Mouse (Mus musculus) thymus, postnatal 36 days (tissue): Measurements from ENCODE around the gene Rabif.
"Not testable (repeated sequence)": the region's sequence is repeated elsewhere in the genome, so short reads cannot be mapped to it uniquely, and the experiment has no call there.

Experiments used
- DNase-seq, 2 experiments: peaks; one replicate each; pipeline ENCODE4 v3.0.0; 2022; ENCODE audit warnings: mixed read lengths in 2 of 2

The Rabif gene

DNA sequence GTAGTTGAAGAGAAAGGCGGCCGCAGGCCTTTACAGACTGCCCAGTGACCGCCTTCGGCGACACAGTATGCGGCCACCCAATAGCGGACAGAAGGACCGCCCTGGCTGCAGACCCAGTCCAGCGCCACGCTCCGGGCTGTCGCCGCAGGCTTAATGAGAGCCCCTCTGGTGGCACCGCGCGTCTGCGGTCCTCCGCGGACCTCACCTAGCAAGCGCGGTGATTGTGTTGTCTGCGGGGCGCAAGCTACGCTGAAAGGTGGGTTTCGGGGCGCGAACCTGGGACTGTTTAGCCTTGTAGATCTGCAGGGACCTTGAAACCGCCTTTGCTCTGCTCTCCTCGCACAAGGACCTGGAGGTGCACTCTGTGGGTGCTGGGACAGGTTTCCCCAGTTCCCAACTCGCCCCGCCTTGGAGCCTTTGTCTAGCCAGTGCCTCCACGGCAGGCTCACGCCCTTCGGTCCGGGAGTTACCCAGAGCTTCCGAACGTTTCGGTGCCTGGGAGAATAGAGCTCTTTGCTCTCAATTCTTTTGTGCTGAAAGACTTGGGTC, 18.9 kb downstream of the Rabif start:
- no peak for DNase-seq

- DNase-seq: no peak
These were observed 19.6 kb downstream of the Rabif start for GRCm38 (mm10) chr1:134513876-134514590.

- no peak for DNase-seq
These were observed 21.4 kb downstream of the Rabif start for GRCm38 (mm10) chr1:134515891-134516290.

- DNase-seq: no peak
These were observed 22.2 kb downstream of the Rabif start for GRCm38 (mm10) chr1:134516491-134517198.

DNA sequence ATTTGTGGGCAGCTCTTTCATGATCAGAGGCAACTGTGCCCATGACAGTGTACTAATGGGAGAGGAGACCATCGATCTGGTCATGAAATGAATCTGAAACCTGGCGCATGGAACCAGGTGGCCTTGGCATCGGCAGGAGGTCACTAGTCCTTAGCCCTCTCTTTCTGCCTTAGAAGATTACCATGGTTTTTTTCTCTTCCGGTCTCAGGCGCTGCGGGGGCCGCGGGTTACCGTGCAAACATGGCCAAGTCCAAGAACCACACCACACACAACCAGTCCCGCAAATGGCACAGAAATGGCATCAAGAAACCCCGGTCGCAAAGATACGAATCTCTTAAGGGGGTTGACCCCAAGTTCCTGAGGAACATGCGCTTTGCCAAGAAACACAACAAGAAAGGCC, 23.4 kb downstream of the Rabif start:
- not testable (repeated sequence) for DNase-seq

DNA sequence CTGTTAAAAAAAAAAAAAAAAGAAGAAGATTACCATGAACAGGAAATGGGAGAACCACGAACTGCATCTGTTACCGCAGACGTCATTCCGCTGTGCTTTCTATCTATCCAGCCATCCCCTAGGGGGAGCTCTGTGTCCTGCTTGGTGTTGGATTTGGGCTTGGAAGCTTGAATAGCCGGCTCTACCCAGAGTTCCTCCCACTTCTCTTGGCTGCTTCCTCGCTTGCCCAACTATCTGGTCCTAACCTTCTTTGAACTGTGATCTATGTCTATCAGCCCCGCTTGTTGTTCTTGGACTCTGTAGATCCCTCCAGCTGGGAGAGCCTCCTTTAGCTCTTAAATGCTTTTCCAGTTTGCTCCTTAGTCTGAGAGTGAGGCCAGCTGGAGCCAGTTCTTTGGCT, 24.2 kb downstream of the Rabif start:
- peak; percentile 76 to 78 for DNase-seq

- not testable (repeated sequence) for DNase-seq
These were observed 24.8 kb downstream of the Rabif start for GRCm38 (mm10) chr1:134519201-134519600.

DNA sequence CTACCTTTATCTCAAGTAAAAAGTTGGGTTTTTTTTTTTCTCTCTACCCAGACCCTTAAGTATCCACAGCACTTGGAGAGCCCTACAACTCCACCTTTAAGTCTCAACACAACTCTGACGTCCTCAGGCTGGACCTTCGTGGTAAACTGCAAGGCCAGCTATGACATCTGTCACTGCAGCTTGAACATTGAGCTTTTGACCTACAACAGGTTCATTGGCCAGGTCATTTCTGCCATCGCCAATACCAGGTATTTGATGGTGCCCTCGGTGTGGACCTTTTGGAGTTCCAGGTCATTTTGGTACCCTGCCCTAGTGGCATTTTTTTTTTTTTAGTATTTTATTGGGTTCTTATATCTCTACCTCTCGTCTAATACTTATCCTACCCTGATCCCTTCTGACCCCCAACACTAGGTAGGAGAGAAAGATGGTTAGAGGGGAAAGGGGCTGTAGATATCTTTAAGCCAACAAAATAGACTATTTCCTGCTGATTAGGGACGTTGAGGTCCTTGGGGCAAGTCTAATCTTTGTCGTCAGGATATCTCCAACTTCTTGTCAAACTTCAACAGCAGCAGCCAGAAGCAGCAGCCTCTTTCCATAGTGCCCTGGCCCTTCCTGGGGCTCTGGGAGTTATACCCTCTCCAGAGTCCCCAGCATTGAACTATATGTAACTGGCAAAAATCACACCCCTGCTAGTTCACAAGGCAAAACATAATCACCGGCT, 25.7 kb downstream of the Rabif start:
- DNase-seq: no peak

DNA sequence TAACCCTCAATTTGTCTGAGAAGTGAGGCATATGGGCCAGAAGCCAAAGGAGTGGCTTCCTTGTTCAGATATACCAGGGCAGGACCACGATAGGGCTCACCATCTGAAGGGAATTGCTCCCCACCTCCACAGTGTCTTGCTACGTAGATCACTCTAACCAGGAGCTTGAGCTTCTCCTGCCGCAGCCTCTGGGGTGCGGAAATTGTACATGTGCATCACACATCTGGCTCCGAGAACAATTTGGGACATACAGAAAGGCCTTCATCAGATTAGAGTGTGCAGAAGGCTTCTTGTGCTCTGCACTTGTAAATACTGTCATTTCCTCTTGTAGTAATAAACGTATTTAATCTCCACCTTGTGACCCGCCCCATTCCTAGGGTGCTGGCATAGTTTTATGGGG, 26.7 kb downstream of the Rabif start:
- no peak for DNase-seq

DNA sequence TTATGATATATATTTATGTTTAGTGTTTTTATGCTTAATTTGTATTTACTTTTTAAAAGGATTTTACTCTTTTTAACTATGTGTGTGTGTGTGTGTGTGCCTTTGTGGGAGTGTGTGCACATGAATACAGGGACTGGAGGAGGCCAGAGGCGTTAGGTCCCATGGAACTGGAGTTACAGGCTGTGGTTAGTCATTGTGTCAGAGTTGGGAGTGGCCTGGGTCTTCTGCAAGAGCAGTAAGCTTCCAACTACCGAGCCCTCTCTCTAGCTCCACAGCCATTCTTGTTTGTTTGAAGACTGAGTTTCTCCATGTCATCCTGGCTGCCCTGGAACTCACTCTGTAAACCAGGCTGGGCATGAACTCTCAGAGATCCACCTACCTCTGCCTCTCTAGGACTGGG, 27.9 kb downstream of the Rabif start:
- DNase-seq: no peak

DNA sequence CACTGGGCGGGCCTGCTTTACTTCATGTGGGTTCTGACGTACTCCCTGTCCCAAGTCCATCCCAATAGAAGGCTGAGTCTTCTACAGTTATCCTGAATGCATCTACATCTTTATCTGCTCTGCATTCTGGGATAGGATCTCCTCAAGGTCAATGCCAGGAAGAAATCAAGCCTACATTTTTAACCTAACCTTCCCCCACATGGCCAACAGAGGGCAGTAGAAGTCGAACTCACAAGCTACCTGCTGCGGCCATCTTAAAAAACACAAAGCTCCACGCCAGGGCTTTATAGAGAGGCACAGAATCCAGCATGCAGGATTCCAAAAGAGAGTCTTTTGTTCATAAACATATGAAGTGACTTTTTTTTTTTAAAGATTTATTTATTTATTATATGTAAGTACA, 30.0 kb downstream of the Rabif start:
- peak in 1 of 2 experiments; percentile 10 for DNase-seq

DNA sequence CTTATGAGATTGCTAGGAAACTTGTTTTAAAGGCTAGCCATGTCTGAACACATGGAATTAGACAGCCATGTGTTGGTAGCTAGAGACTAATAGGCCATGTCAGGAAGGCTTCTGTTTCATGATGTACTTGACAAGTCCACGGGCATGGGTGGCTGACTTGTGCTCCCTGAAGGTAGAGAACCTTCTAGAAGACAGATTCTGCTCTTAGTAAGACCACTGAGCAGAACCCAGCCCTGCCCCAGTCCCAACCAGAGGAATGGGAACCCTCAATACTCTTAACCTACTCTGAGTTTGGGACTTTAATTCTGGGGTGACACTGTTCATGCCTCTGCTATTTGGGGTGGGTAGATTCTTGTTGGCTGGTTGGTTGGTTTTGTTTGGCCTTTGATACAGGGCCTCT, 30.6 kb downstream of the Rabif start:
- DNase-seq: no peak

DNA sequence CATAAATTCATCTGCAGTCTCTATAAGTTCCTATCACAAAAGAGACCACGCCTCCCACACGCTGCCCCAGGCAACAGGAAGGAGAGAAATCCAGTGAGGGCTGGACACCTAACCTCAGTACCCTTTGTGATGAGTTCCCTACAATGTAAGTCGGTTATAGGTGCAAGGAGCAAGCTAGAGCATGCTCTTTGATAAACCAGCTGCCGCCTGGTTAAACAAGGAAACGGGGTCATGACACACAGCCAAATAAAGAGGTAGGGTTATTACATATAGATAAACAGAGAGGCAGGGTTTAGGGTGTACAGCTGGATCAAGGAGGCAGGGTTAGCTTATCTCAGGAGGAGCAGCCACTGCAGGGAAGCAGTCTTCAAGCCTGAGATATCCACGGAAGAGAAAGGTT, 32.3 kb downstream of the Rabif start:
- DNase-seq: no peak

- DNase-seq: no peak
These were observed 36.2 kb downstream of the Rabif start for GRCm38 (mm10) chr1:134530618-134531017.

DNA sequence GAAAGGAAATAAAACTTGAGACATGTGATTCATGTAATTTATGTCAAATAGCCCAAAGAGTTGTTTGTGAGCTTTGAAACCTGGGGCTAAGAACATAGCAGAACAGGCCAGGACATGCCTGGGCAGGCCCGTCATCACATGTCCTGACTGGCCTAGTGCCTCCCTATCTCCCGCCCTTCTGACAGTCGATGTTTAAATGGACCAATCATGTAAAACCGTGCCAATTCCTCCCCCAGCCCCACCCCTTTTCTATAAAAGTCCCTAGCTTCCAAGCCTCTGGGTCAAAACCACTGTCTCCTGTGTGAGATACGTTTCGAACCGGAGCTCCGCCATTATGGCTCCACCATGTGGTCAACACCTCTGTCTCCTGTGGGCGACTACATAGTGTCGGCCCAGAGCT, 39.3 kb downstream of the Rabif start:
- DNase-seq: not testable (repeated sequence)

DNA sequence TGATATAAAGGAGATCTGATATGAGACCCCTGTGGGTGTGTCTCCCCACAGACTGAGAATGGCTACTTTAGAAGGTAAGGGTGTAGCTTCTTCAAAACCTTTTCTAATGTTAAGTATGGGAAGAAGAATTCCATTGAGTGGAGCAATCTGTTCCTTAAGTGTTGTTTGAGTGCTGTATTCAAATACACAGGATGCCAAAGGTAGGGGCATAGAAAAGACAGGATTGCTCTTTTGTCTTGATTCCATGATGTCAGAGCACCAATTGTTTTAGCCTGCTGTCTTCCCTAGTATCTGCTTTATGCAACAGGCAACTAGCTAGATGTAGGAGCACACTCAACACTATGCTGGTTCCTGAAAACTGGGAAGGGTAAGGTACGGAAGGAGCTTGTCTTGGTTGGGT, 40.6 kb downstream of the Rabif start:
- no peak for DNase-seq

GRCm38 (mm10) chr1:134535513-134535912, 41.1 kb downstream of the Rabif start:
- no peak for DNase-seq

- DNase-seq: no peak
These were observed 46.2 kb downstream of the Rabif start for GRCm38 (mm10) chr1:134540610-134541009.

- no peak for DNase-seq
These were observed 53.8 kb downstream of the Rabif start for GRCm38 (mm10) chr1:134548231-134548630.

GRCm38 (mm10) chr1:134549632-134550132, 55.2 kb downstream of the Rabif start, which contains the start of gene Mgat4e:
Gene Mgat4e, minus strand, starts transcription at chr1:134549682.
- DNase-seq: no peak

GRCm38 (mm10) chr1:134551869-134552268, 57.4 kb downstream of the Rabif start:
- no peak for DNase-seq

DNA sequence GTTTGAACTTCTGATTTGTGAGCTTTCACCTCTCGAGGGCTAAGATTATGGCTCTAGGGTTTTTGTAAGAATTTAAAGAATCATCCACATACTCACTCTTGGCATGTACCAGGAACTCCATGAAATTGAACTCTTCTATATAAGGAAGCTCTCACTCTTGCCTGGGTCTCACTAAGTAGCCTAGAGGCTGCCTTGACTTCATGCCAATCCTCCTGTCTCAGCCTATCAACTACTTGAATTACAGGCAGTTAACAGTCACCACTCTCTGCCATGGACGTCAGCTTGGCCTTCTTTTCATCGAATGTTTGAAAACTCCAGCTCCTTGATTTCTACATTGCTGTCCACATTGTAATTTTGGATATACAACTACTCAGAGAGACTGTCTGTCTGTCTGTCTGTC, 57.9 kb downstream of the Rabif start:
- DNase-seq: no peak

GRCm38 (mm10) chr1:134555240-134555870, 60.9 kb downstream of the Rabif start:
- DNase-seq: peak in 1 of 2 experiments; percentile 14
